Mouse (Mus musculus) cerebellum, postnatal 25 days (tissue): Measurements from ENCODE around the gene Tcl1b3.
"Not testable (repeated sequence)": the region's sequence is repeated elsewhere in the genome, so short reads cannot be mapped to it uniquely, and the experiment has no call there.

Source experiments
- DNase-seq, 2 experiments: peaks; one replicate each; pipeline ENCODE4 v3.0.0; 2021; ENCODE audit warnings: mixed read lengths in 2 of 2

Tcl1b3 gene

GRCm38 (mm10) chr12:105190743-105191142 lies at the start of gene Tcl1b3:
Tcl1b3 (plus strand) TSS chr12:105191043.
- DNase-seq: not testable (repeated sequence)

- no peak for DNase-seq
Observed at GRCm38 (mm10) chr12:105143096-105143495, 47.7 kb upstream of the Tcl1b3 start.

GRCm38 (mm10) chr12:105144928-105145327 lies 45.9 kb upstream of the Tcl1b3 start:
- DNase-seq: not testable (repeated sequence)

GRCm38 (mm10) chr12:105145714-105146113 lies 45.1 kb upstream of the Tcl1b3 start, which contains the start of gene Tcl1b2:
Tcl1b2 (plus strand) TSS chr12:105146014.
- DNase-seq: no peak

GRCm38 (mm10) chr12:105155286-105155685 lies 35.6 kb upstream of the Tcl1b3 start:
- DNase-seq: not testable (repeated sequence)

- DNase-seq: no peak
Observed at GRCm38 (mm10) chr12:105158842-105159241, 32.0 kb upstream of the Tcl1b3 start.

GRCm38 (mm10) chr12:105159390-105159789 lies 31.5 kb upstream of the Tcl1b3 start, which contains the start of gene Tcl1b1:
Tcl1b1 (plus strand) TSS chr12:105159690.
- DNase-seq: no peak

GRCm38 (mm10) chr12:105166734-105167133 lies 24.1 kb upstream of the Tcl1b3 start:
- DNase-seq: no peak

- no peak for DNase-seq
Observed at GRCm38 (mm10) chr12:105173366-105173765, 17.5 kb upstream of the Tcl1b3 start.

GRCm38 (mm10) chr12:105174318-105174717 lies 16.5 kb upstream of the Tcl1b3 start:
- peak; percentile 63 to 72 for DNase-seq

- not testable (repeated sequence) for DNase-seq
Observed at GRCm38 (mm10) chr12:105176044-105176443, 14.8 kb upstream of the Tcl1b3 start, which contains the start of gene Tcl1b5. Tcl1b5 (plus strand) TSS chr12:105176344.

GRCm38 (mm10) chr12:105181040-105181644 lies 9.7 kb upstream of the Tcl1b3 start:
- DNase-seq: not testable (repeated sequence)

GRCm38 (mm10) chr12:105188980-105189379 lies 1.9 kb upstream of the Tcl1b3 start:
- peak; percentile 12 to 46 for DNase-seq

GRCm38 (mm10) chr12:105199684-105200497 lies 9.0 kb downstream of the Tcl1b3 start:
- DNase-seq: not testable (repeated sequence)

- DNase-seq: not testable (repeated sequence)
Observed at GRCm38 (mm10) chr12:105201657-105202056, 10.8 kb downstream of the Tcl1b3 start, which contains the start of gene Tcl1b4. Tcl1b4 (plus strand) TSS chr12:105201957.

- DNase-seq: no peak
Observed at GRCm38 (mm10) chr12:105207071-105207470, 16.2 kb downstream of the Tcl1b3 start.

GRCm38 (mm10) chr12:105208441-105208840 lies 17.6 kb downstream of the Tcl1b3 start:
- DNase-seq: no peak

- no peak for DNase-seq
Observed at GRCm38 (mm10) chr12:105209231-105209630, 18.4 kb downstream of the Tcl1b3 start.

- DNase-seq: no peak
Observed at GRCm38 (mm10) chr12:105217101-105217760, 26.4 kb downstream of the Tcl1b3 start.

GRCm38 (mm10) chr12:105222601-105223319 lies 31.9 kb downstream of the Tcl1b3 start, which contains the start of gene Tcl1:
Tcl1 (minus strand) TSS chr12:105222793.
- DNase-seq: no peak

- DNase-seq: no peak
Observed at GRCm38 (mm10) chr12:105224621-105225320, 33.9 kb downstream of the Tcl1b3 start.

- no peak for DNase-seq
Observed at GRCm38 (mm10) chr12:105234362-105234761, 43.5 kb downstream of the Tcl1b3 start.
